Mouse (Mus musculus) myocyte (in vitro differentiated cells): Measurements from ENCODE around the gene Dusp23. TPM values are rescaled to one million over a fixed set of nuclear protein-coding genes. Genes with fewer than 3 reads are reported as not detected.
A peak's percentile ranks its signal among the peaks of the same experiment; 100 is the strongest.

Experiments used
- H3K27me3 ChIP-seq: one replicate; pipeline ENCODE4 v1.6.1; 2011; ENCODE audit not compliant: control insufficient read depth, insufficient read depth, insufficient read length
- H3K36me3 ChIP-seq: one replicate; pipeline ENCODE4 v1.6.1; 2011; ENCODE audit not compliant: control insufficient read depth, insufficient read depth
- H3K4me2 ChIP-seq: one replicate; pipeline ENCODE4 v1.6.1; 2011; ENCODE audit warnings: low read depth, control low read depth
- H3K4me3 ChIP-seq: one replicate; pipeline ENCODE4 v1.5.1; 2011; ENCODE audit warnings: mild to moderate bottlenecking, control low read depth, moderate library complexity
- H3K79me2 ChIP-seq: one replicate; pipeline ENCODE4 v1.6.1; 2011; ENCODE audit not compliant: control insufficient read depth, insufficient read depth
- H3ac ChIP-seq: one replicate; pipeline ENCODE4 v1.6.1; 2011; ENCODE audit not compliant: control insufficient read depth, insufficient read length
- CEBPB ChIP-seq: IDR thresholded peaks from 2 replicates; pipeline ENCODE4 v1.6.1; 2011; ENCODE audit warnings: mild to moderate bottlenecking, moderate library complexity; ENCODE audit not compliant: poor library complexity, insufficient read depth, severe bottlenecking
- E2F4 ChIP-seq: IDR thresholded peaks from one replicate; pipeline ENCODE4 v1.6.1; 2011; ENCODE audit warnings: mild to moderate bottlenecking, control low read depth, moderate library complexity; ENCODE audit not compliant: insufficient read depth
- MAX ChIP-seq: IDR thresholded peaks from one replicate; pipeline ENCODE4 v1.6.1; 2011; ENCODE audit warnings: low read depth, mild to moderate bottlenecking, control low read depth
- MYOD1 ChIP-seq, 3 experiments: IDR thresholded peaks; one replicate each; pipeline ENCODE4 v1.6.1; 2011; ENCODE audit warnings: control low read depth in 2 of 3, low read depth in 2 of 3, mild to moderate bottlenecking in 2 of 3, moderate library complexity in 1 of 3; ENCODE audit not compliant: insufficient read length in 2 of 3, control insufficient read depth in 1 of 3
- MYOG ChIP-seq, 3 experiments: IDR thresholded peaks; one replicate each; pipeline ENCODE4 v1.6.1; 2011; ENCODE audit warnings: control low read depth in 2 of 3, low read depth in 2 of 3, mild to moderate bottlenecking in 2 of 3; ENCODE audit not compliant: insufficient read length in 2 of 3, control insufficient read depth in 1 of 3, insufficient read depth in 1 of 3
- POLR2A ChIP-seq: IDR thresholded peaks from one replicate; pipeline ENCODE4 v1.6.1; 2011; ENCODE audit warnings: low read depth, mild to moderate bottlenecking, control low read depth, moderate library complexity; ENCODE audit not compliant: insufficient read length
- POLR2AphosphoS2 ChIP-seq: IDR thresholded peaks from one replicate; pipeline ENCODE4 v1.6.1; 2011; ENCODE audit warnings: low read depth, control low read depth; ENCODE audit not compliant: insufficient read length
- REST ChIP-seq: IDR thresholded peaks from one replicate; pipeline ENCODE4 v1.6.1; 2011; ENCODE audit warnings: mild to moderate bottlenecking, control low read depth, moderate library complexity; ENCODE audit not compliant: insufficient read depth, insufficient read length
- SRF ChIP-seq: IDR thresholded peaks from one replicate; pipeline ENCODE4 v1.6.1; 2011; ENCODE audit warnings: low read depth; ENCODE audit not compliant: control insufficient read depth, insufficient read length
- TCF12 ChIP-seq: IDR thresholded peaks from one replicate; pipeline ENCODE4 v1.6.1; 2011; ENCODE audit warnings: mild to moderate bottlenecking, control low read depth; ENCODE audit not compliant: poor library complexity, insufficient read depth, severe bottlenecking
- TCF3 ChIP-seq: IDR thresholded peaks from one replicate; pipeline ENCODE4 v1.6.1; 2011; ENCODE audit warnings: low read depth, control low read depth; ENCODE audit not compliant: insufficient read length
- USF1 ChIP-seq: IDR thresholded peaks from one replicate; pipeline ENCODE4 v1.6.1; 2011; ENCODE audit warnings: low read depth, mild to moderate bottlenecking, control low read depth, moderate library complexity
- polyA plus RNA-seq: library from polyadenylated mRNA; unstranded; fragments of >200 nt; fragmentation: generic; extraction: Trizol; gene quantifications from one replicate; pipeline ENCODE4 v1.2.1, GENCODE M21; 2012; ENCODE audit warnings: missing spikeins

Dusp23 gene
- polyA plus RNA-seq, 1 experiment: 1.9 TPM

GRCm38 (mm10) chr1:172631721-172632120, 1.0 kb downstream of the Dusp23 start:
- Histone ChIP-seq H3K4me3 (peak overlapping the region; percentile 29), H3K36me3 (no peaks in the 10 kb centered on the region), H3K79me2 (no peaks in the 10 kb centered on the region), H3K4me2 (no peak overlapping the region), H3K27me3 (no peaks in the 10 kb centered on the region), H3ac (no peak overlapping the region)
- TF ChIP-seq MYOG (IDR thresholded peaks at IDR 0.05; ENCODE audit: control insufficient read depth in 1 of 3, insufficient read depth in 1 of 3, insufficient read length in 2 of 3, low read depth in 2 of 3) (no peak), MYOD1 (IDR thresholded peaks at IDR 0.05; ENCODE audit: control insufficient read depth in 1 of 3, insufficient read length in 2 of 3, low read depth in 2 of 3) (no peak), REST (no peak), POLR2A (no peak), USF1 (no peak), SRF (no peak), TCF3 (no peak), TCF12 (no peak), CEBPB (no peak), MAX (no peak), E2F4 (no peak), POLR2AphosphoS2 (no peak)

- no peaks in the 10 kb centered on the region for H3K79me2 ChIP-seq
- H3K4me2 ChIP-seq: no peak overlapping the region
- no peak overlapping the region for H3K4me3 ChIP-seq
- H3ac ChIP-seq: no peak overlapping the region
- H3K27me3 ChIP-seq: no peaks in the 10 kb centered on the region
- TF ChIP-seq MYOD1 (IDR thresholded peaks at IDR 0.05; ENCODE audit: control insufficient read depth in 1 of 3, insufficient read length in 2 of 3, low read depth in 2 of 3) (no peak), E2F4 (no peak), TCF3 (no peak), POLR2A (no peak), TCF12 (no peak), MAX (no peak), SRF (no peak), REST (no peak), MYOG (IDR thresholded peaks at IDR 0.05; ENCODE audit: control insufficient read depth in 1 of 3, insufficient read depth in 1 of 3, insufficient read length in 2 of 3, low read depth in 2 of 3) (no peak), USF1 (no peak), POLR2AphosphoS2 (no peak), CEBPB (no peak)
- H3K36me3 ChIP-seq: no peaks in the 10 kb centered on the region
These were observed 2.9 kb downstream of the Dusp23 start for GRCm38 (mm10) chr1:172629831-172630230.

GRCm38 (mm10) chr1:172626306-172626705, 6.5 kb downstream of the Dusp23 start:
- Histone ChIP-seq H3K4me2 (no peak overlapping the region), H3K79me2 (no peaks in the 10 kb centered on the region), H3K27me3 (no peaks in the 10 kb centered on the region), H3K4me3 (no peak overlapping the region), H3ac (no peak overlapping the region), H3K36me3 (no peaks in the 10 kb centered on the region)
- TF ChIP-seq TCF3 (no peak), MYOD1 (IDR thresholded peaks at IDR 0.05; ENCODE audit: control insufficient read depth in 1 of 3, insufficient read length in 2 of 3, low read depth in 2 of 3) (no peak), POLR2A (no peak), USF1 (no peak), SRF (no peak), CEBPB (no peak), MYOG (IDR thresholded peaks at IDR 0.05; ENCODE audit: control insufficient read depth in 1 of 3, insufficient read depth in 1 of 3, insufficient read length in 2 of 3, low read depth in 2 of 3) (no peak), REST (no peak), TCF12 (no peak), MAX (no peak), E2F4 (no peak), POLR2AphosphoS2 (no peak)

- Histone ChIP-seq H3K79me2 (no peaks in the 10 kb centered on the region), H3K4me2 (no peak overlapping the region), H3K36me3 (no peaks in the 10 kb centered on the region), H3K27me3 (no peaks in the 10 kb centered on the region), H3ac (no peak overlapping the region), H3K4me3 (no peak overlapping the region)
- TF ChIP-seq POLR2A (no peak), REST (no peak)
These were observed 8.7 kb downstream of the Dusp23 start for GRCm38 (mm10) chr1:172624081-172624480.

- no peak overlapping the region for H3K4me3 ChIP-seq
- H3K36me3 ChIP-seq: no peaks in the 10 kb centered on the region
- H3K27me3 ChIP-seq: no peaks in the 10 kb centered on the region
- TF ChIP-seq MYOG (IDR thresholded peaks at IDR 0.05; ENCODE audit: control insufficient read depth in 1 of 3, insufficient read depth in 1 of 3, insufficient read length in 2 of 3, low read depth in 2 of 3) (no peak), POLR2AphosphoS2 (no peak), SRF (no peak), MYOD1 (IDR thresholded peaks at IDR 0.05; ENCODE audit: control insufficient read depth in 1 of 3, insufficient read length in 2 of 3, low read depth in 2 of 3) (no peak), CEBPB (no peak), POLR2A (no peak), USF1 (no peak), E2F4 (no peak), MAX (no peak), TCF12 (no peak), REST (no peak), TCF3 (no peak)
- H3K79me2 ChIP-seq: no peaks in the 10 kb centered on the region
- no peak overlapping the region for H3ac ChIP-seq
- H3K4me2 ChIP-seq: no peak overlapping the region
These were observed 9.2 kb downstream of the Dusp23 start for GRCm38 (mm10) chr1:172623599-172623998.
